Mouse (Mus musculus) G1E (cell line): ENCODE results near the gene Camkk2. TPM values are rescaled to one million over a fixed set of nuclear protein-coding genes. Genes with fewer than 3 reads are reported as not detected.
A peak's percentile ranks its signal among the peaks of the same experiment; 100 is the strongest.

Source experiments
- ATAC-seq: 2 replicates; pipeline ENCODE4 v1.8.0; 2016; ENCODE audit warnings: mild to moderate bottlenecking; ENCODE audit not compliant: insufficient number of reproducible peaks, poor library complexity, low FRiP score, severe bottlenecking; ENCODE audit errors: extremely low read depth
- DNase-seq: peaks from one replicate; pipeline ENCODE4 v3.0.0; 2012; ENCODE audit warnings: low spot score
- H3K27me3 ChIP-seq: 2 replicates; pipeline ENCODE4 v1.6.1; 2012; ENCODE audit warnings: mild to moderate bottlenecking, low read length, inconsistent platforms; ENCODE audit not compliant: insufficient read depth
- H3K36me3 ChIP-seq: replicated peaks from 2 replicates; pipeline ENCODE3; 2012; ENCODE audit warnings: mild to moderate bottlenecking, inconsistent platforms
- H3K4me1 ChIP-seq: 2 replicates; pipeline ENCODE4 v1.6.1; 2012; ENCODE audit warnings: low read depth, low read length, inconsistent platforms, mixed read lengths; ENCODE audit not compliant: insufficient read depth
- H3K4me3 ChIP-seq: 2 replicates; pipeline ENCODE4 v1.5.1; 2012; ENCODE audit warnings: low read depth, mild to moderate bottlenecking, inconsistent platforms, low read length, moderate library complexity, mixed read lengths
- H3K9me3 ChIP-seq: replicated peaks from 2 replicates; pipeline ENCODE4 v1.6.1; 2012; ENCODE audit warnings: inconsistent platforms
- CTCF ChIP-seq: IDR thresholded peaks from 2 replicates; pipeline ENCODE4 v1.5.1; 2012; ENCODE audit warnings: low read depth, low read length, inconsistent platforms, mixed read lengths
- GATA1 ChIP-seq: IDR thresholded peaks from 2 replicates; pipeline ENCODE4 v1.6.1; 2012; ENCODE audit warnings: borderline replicate concordance, low read length, inconsistent platforms, mixed read lengths
- GATA2 ChIP-seq: IDR thresholded peaks from 2 replicates; pipeline ENCODE4 v1.6.1; 2012; ENCODE audit warnings: low read depth, low read length, inconsistent platforms, borderline replicate concordance
- POLR2AphosphoS5 ChIP-seq: IDR thresholded peaks from 2 replicates; pipeline ENCODE4 v1.6.1; 2012; ENCODE audit warnings: low read depth, low read length, inconsistent platforms; ENCODE audit not compliant: insufficient replicate concordance
- TAL1 ChIP-seq: conservative IDR thresholded peaks from 2 replicates; pipeline ENCODE4 v1.6.1; 2012; ENCODE audit warnings: low read depth, low read length, inconsistent platforms, mixed read lengths
- polyA plus RNA-seq: library from polyadenylated mRNA; stranded (reverse); fragments of >175 nt; gene quantifications from 2 replicates; pipeline ENCODE4 v1.2.3, GENCODE M21; 2012
- total RNA-seq, 2 experiments: library from RNA; stranded (forward) in 1 of 2; stranded (reverse) in 1 of 2; fragments of 200-1000 nt in 1 of 2; fragments of >200 nt in 1 of 2; fragmentation: Nextera tagmentation in 1 of 2; gene quantifications; 2 replicates each; pipeline ENCODE4 v1.2.3; 2014 to 2017

Camkk2 gene
- total and polyA plus RNA-seq, 3 experiments, result 9.7 to 18.2 (median 12.5) TPM

- Histone ChIP-seq H3K9me3 (no peaks in the 10 kb centered on the region), H3K36me3 (peaks cover 4% of the 10 kb centered on the region), H3K4me3 (no peak overlapping the region), H3K4me1 (peaks cover 68% of the 10 kb centered on the region), H3K27me3 (no peaks in the 10 kb centered on the region)
- ATAC-seq (no peak), DNase-seq (no peak)
- TF ChIP-seq GATA2, result no peak
- TF ChIP-seq TAL1, result no peak
- TF ChIP-seq CTCF, result no peak
- TF ChIP-seq POLR2AphosphoS5, result no peak
- no peak for TF ChIP-seq GATA1
Observed at GRCm38 (mm10) chr5:122705174-122705573, 74.0 kb downstream of the Camkk2 start.

GRCm38 (mm10) chr5:122704571-122704970 lies 74.6 kb downstream of the Camkk2 start:
- no peaks in the 10 kb centered on the region for H3K9me3 ChIP-seq
- H3K36me3 ChIP-seq, result no peaks in the 10 kb centered on the region
- H3K4me1 ChIP-seq, result peaks cover 74% of the 10 kb centered on the region
- no peak for DNase-seq
- no peaks in the 10 kb centered on the region for H3K27me3 ChIP-seq
- no peak for ATAC-seq
- TF ChIP-seq POLR2AphosphoS5 (no peak), GATA1 (no peak), CTCF (no peak), TAL1 (no peak), GATA2 (no peak)
- no peak overlapping the region for H3K4me3 ChIP-seq

- TF ChIP-seq POLR2AphosphoS5, result no peak
- peak; percentile 51 for TF ChIP-seq TAL1
- no peaks in the 10 kb centered on the region for H3K9me3 ChIP-seq
- no peaks in the 10 kb centered on the region for H3K27me3 ChIP-seq
- H3K36me3 ChIP-seq, result no peaks in the 10 kb centered on the region
- peaks cover 80% of the 10 kb centered on the region for H3K4me1 ChIP-seq
- DNase-seq (no peak), ATAC-seq (no peak)
- H3K4me3 ChIP-seq, result no peak overlapping the region
Observed at GRCm38 (mm10) chr5:122703574-122703973, 75.6 kb downstream of the Camkk2 start.

- Histone ChIP-seq H3K4me3 (no peak overlapping the region), H3K4me1 (peaks cover 81% of the 10 kb centered on the region), H3K9me3 (no peaks in the 10 kb centered on the region), H3K36me3 (no peaks in the 10 kb centered on the region), H3K27me3 (no peaks in the 10 kb centered on the region)
- ATAC-seq (no peak), DNase-seq (no peak)
- TF ChIP-seq TAL1, result no peak
- no peak for TF ChIP-seq CTCF
- no peak for TF ChIP-seq GATA1
- no peak for TF ChIP-seq POLR2AphosphoS5
- no peak for TF ChIP-seq GATA2
Observed at GRCm38 (mm10) chr5:122702156-122702555, 77.1 kb downstream of the Camkk2 start.

- no peak overlapping the region; the same call in 1 of the 2 replicates for H3K4me3 ChIP-seq
- ATAC-seq (peak; percentile 75), DNase-seq (peak; percentile 90)
- H3K4me1 ChIP-seq, result peaks cover 82% of the 10 kb centered on the region
- H3K9me3 ChIP-seq, result no peaks in the 10 kb centered on the region
- H3K36me3 ChIP-seq, result no peaks in the 10 kb centered on the region
- no peaks in the 10 kb centered on the region for H3K27me3 ChIP-seq
- TF ChIP-seq POLR2AphosphoS5, result no peak
- TF ChIP-seq GATA2, result no peak
- TF ChIP-seq CTCF, result no peak
- no peak for TF ChIP-seq GATA1
- no peak for TF ChIP-seq TAL1
Observed at GRCm38 (mm10) chr5:122700837-122701212, 78.4 kb downstream of the Camkk2 start.

GRCm38 (mm10) chr5:122700109-122700836 lies 78.9 kb downstream of the Camkk2 start:
- ATAC-seq, result no peak
- Histone ChIP-seq H3K4me3 (no peak overlapping the region; the same call in 1 of the 2 replicates), H3K9me3 (no peaks in the 10 kb centered on the region), H3K4me1 (peaks cover 82% of the 10 kb centered on the region), H3K27me3 (no peaks in the 10 kb centered on the region), H3K36me3 (no peaks in the 10 kb centered on the region)
- DNase-seq, result no peak
- TF ChIP-seq CTCF, result no peak
- peak; percentile 18; the same call in 1 of the 2 replicates for TF ChIP-seq TAL1
- no peak for TF ChIP-seq GATA2
